Mouse (Mus musculus): ENCODE data around the gene Olfr142.
"Not testable (repeated sequence)": the region's sequence is repeated elsewhere in the genome, so short reads cannot be mapped to it uniquely, and the experiment has no call there.

Olfr142 gene

DNA sequence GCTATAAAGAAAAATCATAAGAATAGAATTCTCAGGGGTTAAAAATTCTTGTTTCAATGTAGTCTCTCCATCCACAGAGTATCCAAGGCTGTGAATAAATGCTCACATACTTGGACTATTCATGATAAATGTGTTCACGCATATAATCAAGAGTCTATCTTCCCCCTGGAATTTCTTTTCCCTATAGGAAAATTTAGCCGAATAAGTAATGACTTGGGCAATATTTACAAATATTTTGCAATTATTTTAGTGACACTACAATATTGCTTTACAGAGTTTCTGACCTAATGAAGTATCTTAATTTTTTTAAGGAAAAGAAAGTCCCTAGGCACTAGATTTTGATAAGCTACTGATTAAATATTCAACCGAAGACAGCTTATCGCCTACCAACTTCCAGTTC, at the start of gene Olfr142:
Gene Olfr142, minus strand, starts transcription at position 101 of the 400 bp plus-strand sequence.
- no peak for DNase-seq

DNA sequence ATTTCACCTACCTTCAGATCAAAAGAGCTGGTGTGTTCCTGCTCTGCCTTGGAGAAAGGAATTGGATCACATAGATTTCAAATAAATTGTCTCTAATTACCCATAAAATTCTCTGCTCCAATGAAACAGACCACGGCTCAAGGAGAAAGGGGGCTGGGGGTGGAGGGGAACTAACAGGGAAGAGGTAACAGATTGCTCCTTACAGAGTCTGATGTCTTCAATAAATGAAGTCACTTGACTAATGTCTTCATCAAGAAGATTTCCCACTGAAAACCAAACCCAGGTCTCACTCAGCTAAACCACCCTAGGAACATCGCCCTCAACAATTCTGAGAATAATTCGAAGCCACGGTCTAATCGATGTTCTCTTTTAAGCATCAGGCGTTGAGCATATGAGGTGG, 35.3 kb upstream of the Olfr142 start, which contains the start of gene Olfr1272:
Gene Olfr1272, minus strand, starts transcription at position 101 of the 400 bp plus-strand sequence.
- no peak for DNase-seq

DNA sequence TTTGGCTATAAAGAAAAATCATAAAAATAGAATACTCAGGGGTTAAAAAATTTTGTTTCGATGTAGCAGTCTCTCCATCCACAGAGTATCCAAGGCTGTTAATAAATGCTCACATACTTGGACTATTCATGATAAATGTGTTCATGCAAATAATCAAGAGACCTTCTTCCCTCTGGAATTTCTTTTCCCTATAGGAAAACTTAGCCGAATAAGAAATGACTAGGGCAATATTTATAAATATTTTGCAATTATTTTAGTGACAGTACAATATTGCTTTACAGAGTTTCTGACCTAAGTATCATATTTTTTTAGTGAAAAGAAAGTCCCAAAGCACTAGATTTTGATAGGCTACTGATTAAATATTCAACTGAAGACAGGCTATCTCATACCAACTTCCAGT, 13.5 kb upstream of the Olfr142 start, which contains the start of gene Olfr1271:
Gene Olfr1271, minus strand, starts transcription at position 101 of the 400 bp plus-strand sequence.
- no peak for DNase-seq

DNA sequence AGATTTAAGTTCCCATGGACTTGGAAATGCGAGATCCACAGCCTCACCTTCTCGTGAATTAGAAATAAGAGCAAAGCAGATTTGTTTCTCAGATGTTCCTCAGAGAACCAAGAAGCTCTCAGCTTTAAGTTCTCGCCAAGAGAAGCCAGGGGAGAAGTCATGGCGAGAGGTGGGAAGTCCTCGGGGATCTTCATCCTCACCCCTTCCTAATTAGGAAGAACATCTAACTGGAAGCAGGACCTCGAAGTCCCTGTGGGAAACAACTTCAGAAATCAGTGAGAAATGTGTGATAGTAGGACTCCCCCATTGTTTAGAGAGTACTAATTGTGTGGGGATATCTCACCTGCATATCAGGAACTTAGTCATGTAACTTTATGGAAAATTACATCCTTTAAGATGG, 33.0 kb downstream of the Olfr142 start, which contains the start of gene Olfr1506:
Gene Olfr1506, minus strand, starts transcription at position 101 of the 400 bp plus-strand sequence.
- not testable (repeated sequence) for DNase-seq
